Mouse (Mus musculus): ENCODE data around the gene Epor. TPM values are rescaled to one million over a fixed set of nuclear protein-coding genes. Genes with fewer than 3 reads are reported as not detected.

Epor gene
- polyA plus RNA-seq, 1 experiment: 0.57 TPM

DNA sequence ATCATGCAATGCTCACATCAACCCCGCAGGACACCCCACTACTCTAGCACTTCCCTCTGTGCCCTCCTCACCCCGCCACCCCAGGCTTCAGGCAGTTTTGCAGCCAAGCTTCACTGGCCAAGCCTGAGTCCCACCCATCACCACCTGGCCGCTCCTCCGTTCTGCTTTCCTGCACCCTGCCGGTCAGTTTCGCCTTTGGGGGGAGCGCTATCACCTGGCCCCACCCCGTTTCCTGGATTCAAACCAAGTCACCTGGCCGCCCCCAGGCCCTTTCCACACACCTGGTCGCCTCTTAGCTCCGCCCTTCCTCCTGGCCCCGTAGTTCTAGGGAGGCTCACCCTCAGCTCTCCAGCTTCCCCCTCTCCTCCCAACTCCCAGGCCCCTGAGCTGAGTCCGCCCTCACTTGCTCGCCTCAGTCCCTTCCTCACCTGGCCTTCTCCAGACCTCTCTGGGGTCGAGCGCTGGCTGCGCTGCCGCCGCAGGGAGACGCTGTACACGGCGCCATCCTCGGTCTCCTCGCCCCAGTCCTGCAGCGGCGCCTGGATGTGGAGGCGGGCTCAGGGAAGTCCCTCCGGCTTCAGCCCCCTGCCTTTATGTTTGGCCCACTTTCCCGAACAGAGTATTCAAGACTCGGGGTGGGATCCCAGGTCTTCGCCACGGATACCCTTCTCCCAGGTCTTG lies 25.3 kb upstream of the Epor start:
- Histone ChIP-seq H3K27ac (ENCODE audit: insufficient read depth, low read length) (no peak overlapping the region), H3K36me3 (ENCODE audit: control insufficient read depth, insufficient read depth, low read length, poor library complexity, severe bottlenecking) (no peaks in the 10 kb centered on the region)

DNA sequence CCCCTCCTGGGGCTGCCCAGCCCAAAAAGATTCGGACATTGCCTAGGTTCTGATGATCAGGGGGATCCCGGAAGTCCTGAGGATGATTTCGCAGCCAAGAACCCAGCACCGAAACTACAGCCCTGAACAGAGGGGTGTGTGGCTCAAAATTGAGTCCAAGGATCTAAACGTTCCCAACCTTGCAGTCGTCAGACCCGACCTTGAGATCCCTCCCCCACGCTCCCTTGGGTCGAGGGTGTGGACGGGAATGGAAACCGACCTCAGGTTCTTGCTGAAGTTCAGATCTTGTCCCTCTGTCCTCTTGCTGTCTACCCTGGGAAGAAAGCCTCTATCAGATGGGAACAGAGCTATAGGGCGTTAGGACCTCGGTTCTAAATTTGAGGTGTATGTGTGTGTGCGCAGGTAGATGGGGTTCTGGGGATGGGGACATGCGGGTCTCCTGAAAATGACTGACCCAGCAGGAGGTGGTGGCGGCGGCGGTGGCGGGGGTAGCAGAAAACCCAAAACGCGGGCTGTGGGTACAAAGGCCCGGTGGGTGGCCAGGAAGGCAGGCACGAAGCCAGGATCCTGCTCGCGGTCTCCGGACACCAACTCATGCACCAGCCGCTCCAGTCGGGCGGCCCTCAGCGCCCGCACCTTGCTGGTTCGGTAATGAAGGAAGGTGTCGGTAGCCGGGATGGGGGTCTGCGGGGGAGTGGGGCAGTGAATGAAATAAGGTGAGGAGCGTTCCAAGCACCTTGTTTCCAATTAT lies 24.5 kb upstream of the Epor start:
- H3K27me3 ChIP-seq (ENCODE audit: control insufficient read depth, insufficient read depth, low read length, poor library complexity, severe bottlenecking): peaks cover 10% of the 10 kb centered on the region
- H3K4me1 ChIP-seq (ENCODE audit: control insufficient read depth, insufficient read depth, low read length): peaks cover 3% of the 10 kb centered on the region
- H3K27ac ChIP-seq (ENCODE audit: insufficient read depth, low read length): no peak overlapping the region
- no peaks in the 10 kb centered on the region for H3K36me3 ChIP-seq (ENCODE audit: control insufficient read depth, insufficient read depth, low read length, poor library complexity, severe bottlenecking)
- H3K9ac ChIP-seq (ENCODE audit: low read depth, poor library complexity, severe bottlenecking): peak overlapping the region; percentile 24; the same call in 1 of the 2 replicates
- TF ChIP-seq CTCF (IDR thresholded peaks at IDR 0.05; ENCODE audit: low read depth, low read length) (no peak), EP300 (IDR thresholded peaks at IDR 0.05; ENCODE audit: insufficient read depth, low read depth, low read length) (0 out of 2 replicates have a peak, but pooled peaks have one; percentile 10)
- H3K4me3 ChIP-seq (ENCODE audit: low read depth, low read length): peak overlapping the region; percentile 65
- no peaks in the 10 kb centered on the region for H3K9me3 ChIP-seq (replicated peaks; ENCODE audit: control insufficient read depth, insufficient read depth, low read length, poor library complexity, severe bottlenecking)

More for the DNA sequence above, 25.3 kb upstream of the Epor start:
- Histone ChIP-seq H3K9ac (ENCODE audit: low read depth, poor library complexity, severe bottlenecking) (peak overlapping the region; percentile 24; the same call in 1 of the 2 replicates), H3K4me3 (ENCODE audit: low read depth, low read length) (peak overlapping the region; percentile 65), H3K9me3 (replicated peaks; ENCODE audit: control insufficient read depth, insufficient read depth, low read length, poor library complexity, severe bottlenecking) (no peaks in the 10 kb centered on the region), H3K27me3 (ENCODE audit: control insufficient read depth, insufficient read depth, low read length, poor library complexity, severe bottlenecking) (peaks cover 10% of the 10 kb centered on the region), H3K4me1 (ENCODE audit: control insufficient read depth, insufficient read depth, low read length) (peaks cover 3% of the 10 kb centered on the region)
- TF ChIP-seq CTCF (IDR thresholded peaks at IDR 0.05; ENCODE audit: low read depth, low read length) (peak; percentile 19), POLR2A (IDR thresholded peaks at IDR 0.05; ENCODE audit: insufficient read depth, low read length) (no peak), EP300 (IDR thresholded peaks at IDR 0.05; ENCODE audit: insufficient read depth, low read depth, low read length) (peak; percentile 77; the same call in 1 of the 2 replicates)

DNA sequence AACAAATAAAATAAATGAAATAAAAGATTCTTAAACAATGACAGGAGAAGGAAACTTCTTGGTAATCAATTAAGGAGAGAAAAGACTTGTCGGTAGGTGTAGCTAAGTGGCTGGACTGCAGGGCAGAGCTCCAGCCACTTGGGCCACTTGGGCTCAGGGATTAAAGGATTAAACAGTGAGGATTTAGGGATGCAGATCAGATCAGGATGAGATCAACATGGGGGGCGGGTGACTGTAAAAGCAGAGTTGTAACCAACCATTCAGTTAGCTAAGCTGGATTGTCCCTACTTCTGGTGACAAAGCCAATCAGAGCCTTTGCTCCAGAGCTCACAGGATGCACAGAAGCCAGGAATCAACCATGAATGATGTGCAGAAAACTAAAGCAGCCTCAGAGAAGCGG lies 20.6 kb upstream of the Epor start:
- Histone ChIP-seq H3K4me3 (ENCODE audit: low read depth, low read length) (no peak overlapping the region), H3K9me3 (replicated peaks; ENCODE audit: control insufficient read depth, insufficient read depth, low read length, poor library complexity, severe bottlenecking) (no peaks in the 10 kb centered on the region), H3K27ac (ENCODE audit: insufficient read depth, low read length) (no peak overlapping the region), H3K9ac (ENCODE audit: low read depth, poor library complexity, severe bottlenecking) (no peak overlapping the region), H3K27me3 (ENCODE audit: control insufficient read depth, insufficient read depth, low read length, poor library complexity, severe bottlenecking) (peaks cover 10% of the 10 kb centered on the region), H3K4me1 (ENCODE audit: control insufficient read depth, insufficient read depth, low read length) (no peaks in the 10 kb centered on the region), H3K36me3 (ENCODE audit: control insufficient read depth, insufficient read depth, low read length, poor library complexity, severe bottlenecking) (no peaks in the 10 kb centered on the region)
- no peak for TF ChIP-seq EP300 (IDR thresholded peaks at IDR 0.05; ENCODE audit: insufficient read depth, low read depth, low read length)
- no peak for TF ChIP-seq CTCF (IDR thresholded peaks at IDR 0.05; ENCODE audit: low read depth, low read length)
- TF ChIP-seq POLR2A (IDR thresholded peaks at IDR 0.05; ENCODE audit: insufficient read depth, low read length): no peak

DNA sequence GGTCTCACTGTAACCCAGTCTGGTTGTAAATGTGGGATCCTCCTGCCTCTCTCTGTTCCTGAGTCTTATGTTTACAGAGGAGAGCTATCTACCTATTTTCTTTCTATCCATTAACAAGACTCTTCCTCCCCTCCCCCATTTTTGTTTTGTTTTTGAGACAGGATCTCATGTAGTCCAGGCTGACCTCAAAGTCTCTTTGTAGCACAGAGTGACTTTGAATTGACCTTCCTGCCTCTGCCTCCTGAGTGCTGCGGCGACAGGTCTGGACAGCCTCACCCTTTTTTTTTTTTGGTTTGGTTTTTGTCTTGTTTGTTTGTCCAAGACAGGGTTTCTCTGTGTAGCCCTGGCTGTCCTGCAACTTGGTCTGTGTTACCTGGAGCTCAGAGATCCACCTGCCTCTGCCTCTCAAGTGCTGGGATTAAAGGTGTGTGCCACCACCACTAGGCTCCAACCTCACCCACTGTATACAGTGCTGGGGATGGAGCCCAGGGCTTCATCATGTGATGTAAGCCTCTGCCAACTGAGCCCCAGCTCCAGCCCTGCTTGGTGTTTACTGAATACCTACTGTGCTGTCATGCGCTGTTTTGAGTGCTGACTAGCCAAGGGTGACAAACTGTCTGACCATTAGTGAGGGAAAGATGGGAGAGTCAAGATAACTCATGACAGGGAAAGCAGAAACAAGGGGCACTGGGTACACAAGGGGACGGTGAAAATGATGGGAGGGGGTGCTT lies 15.3 kb upstream of the Epor start:
- H3K4me1 ChIP-seq (ENCODE audit: control insufficient read depth, insufficient read depth, low read length): peaks cover 3% of the 10 kb centered on the region
- H3K27ac ChIP-seq (ENCODE audit: insufficient read depth, low read length): no peak overlapping the region
- H3K9ac ChIP-seq (ENCODE audit: low read depth, poor library complexity, severe bottlenecking): no peak overlapping the region
- no peaks in the 10 kb centered on the region for H3K36me3 ChIP-seq (ENCODE audit: control insufficient read depth, insufficient read depth, low read length, poor library complexity, severe bottlenecking)
- no peaks in the 10 kb centered on the region for H3K27me3 ChIP-seq (ENCODE audit: control insufficient read depth, insufficient read depth, low read length, poor library complexity, severe bottlenecking)
- H3K4me3 ChIP-seq (ENCODE audit: low read depth, low read length): no peak overlapping the region
- TF ChIP-seq POLR2A (IDR thresholded peaks at IDR 0.05; ENCODE audit: insufficient read depth, low read length) (no peak), CTCF (IDR thresholded peaks at IDR 0.05; ENCODE audit: low read depth, low read length) (no peak), EP300 (IDR thresholded peaks at IDR 0.05; ENCODE audit: insufficient read depth, low read depth, low read length) (peak; percentile 23; the same call in 1 of the 2 replicates)
- no peaks in the 10 kb centered on the region for H3K9me3 ChIP-seq (replicated peaks; ENCODE audit: control insufficient read depth, insufficient read depth, low read length, poor library complexity, severe bottlenecking)

DNA sequence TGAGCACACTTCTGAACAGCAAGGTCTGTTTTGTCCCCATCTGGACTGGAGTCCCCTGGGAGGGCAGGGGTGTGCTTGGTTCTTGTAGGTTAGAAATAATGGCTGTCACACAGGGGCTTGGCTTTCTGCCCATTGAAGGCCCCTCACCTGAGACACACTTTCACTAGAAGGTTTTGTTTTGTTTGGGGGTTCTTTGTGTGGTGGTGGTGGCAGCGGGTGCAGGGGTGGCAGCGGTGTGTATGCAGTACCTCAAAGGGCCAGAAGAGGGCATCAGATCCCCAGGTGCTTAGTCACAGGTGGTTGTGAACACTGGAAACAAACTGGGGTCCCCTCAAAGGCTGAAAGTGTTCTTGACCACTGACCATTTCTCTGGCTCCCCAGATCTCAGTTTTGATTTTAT lies 14.7 kb upstream of the Epor start:
- Histone ChIP-seq H3K27me3 (ENCODE audit: control insufficient read depth, insufficient read depth, low read length, poor library complexity, severe bottlenecking) (no peaks in the 10 kb centered on the region), H3K9me3 (replicated peaks; ENCODE audit: control insufficient read depth, insufficient read depth, low read length, poor library complexity, severe bottlenecking) (no peaks in the 10 kb centered on the region), H3K4me1 (ENCODE audit: control insufficient read depth, insufficient read depth, low read length) (peaks cover 3% of the 10 kb centered on the region), H3K4me3 (ENCODE audit: low read depth, low read length) (no peak overlapping the region), H3K36me3 (ENCODE audit: control insufficient read depth, insufficient read depth, low read length, poor library complexity, severe bottlenecking) (no peaks in the 10 kb centered on the region), H3K27ac (ENCODE audit: insufficient read depth, low read length) (no peak overlapping the region), H3K9ac (ENCODE audit: low read depth, poor library complexity, severe bottlenecking) (no peak overlapping the region)
- TF ChIP-seq CTCF (IDR thresholded peaks at IDR 0.05; ENCODE audit: low read depth, low read length) (peak; percentile 83), POLR2A (IDR thresholded peaks at IDR 0.05; ENCODE audit: insufficient read depth, low read length) (no peak)

Measured in ES-Bruce4 (cell line).